Mouse (Mus musculus) embryonic facial prominence, embryonic 10.5 days (tissue): ENCODE measurements around the gene Trpm4. TPM values are rescaled to one million over a fixed set of nuclear protein-coding genes. Genes with fewer than 3 reads are reported as not detected.

Source experiments
- DNase-seq: peaks from one replicate; pipeline ENCODE4 v3.0.0-alpha.2; 2017; ENCODE audit warnings: low spot score
- H3K27ac ChIP-seq: fragments of 300-500 bp; sonication (generic); replicated peaks from 2 replicates; pipeline ENCODE4 v1.5.1; 2016; ENCODE audit warnings: mild to moderate bottlenecking
- H3K27me3 ChIP-seq: fragments of 300-500 bp; sonication (generic); replicated peaks from 2 replicates; pipeline ENCODE4 v1.6.1; 2016; ENCODE audit warnings: low read depth, mild to moderate bottlenecking; ENCODE audit not compliant: poor library complexity, severe bottlenecking
- H3K36me3 ChIP-seq: fragments of 300-500 bp; sonication (generic); replicated peaks from 2 replicates; pipeline ENCODE4 v1.6.1; 2016; ENCODE audit warnings: mild to moderate bottlenecking, moderate library complexity
- H3K4me1 ChIP-seq: fragments of 300-500 bp; sonication (generic); 2 replicates; pipeline ENCODE4 v1.6.1; 2016
- H3K4me3 ChIP-seq: fragments of 300-500 bp; sonication (generic); 2 replicates; pipeline ENCODE4 v1.5.1; 2016; ENCODE audit warnings: mild to moderate bottlenecking, moderate library complexity
- H3K9me3 ChIP-seq: fragments of 300-500 bp; sonication (generic); 2 replicates; pipeline ENCODE4 v1.6.1; 2016; ENCODE audit warnings: mild to moderate bottlenecking
- WGBS: fragments of 180-500 bp; shearing (Covaris S2); methylation state at CpG from one replicate; pipeline ENCODE4 v1.1.7; 2016; 5-methylcytosine and 5-hydroxymethylcytosine counted together
- polyA plus RNA-seq: library from polyadenylated mRNA; unstranded; fragments of >200 nt; fragmentation: Nextera tagmentation; extraction: Ambion mirVana; gene quantifications from 2 replicates; pipeline ENCODE4 v1.2.1, GENCODE M21; 2016

The Trpm4 gene
- polyA plus RNA-seq, 1 experiment from 2014 or later, result 11.3 TPM

DNA sequence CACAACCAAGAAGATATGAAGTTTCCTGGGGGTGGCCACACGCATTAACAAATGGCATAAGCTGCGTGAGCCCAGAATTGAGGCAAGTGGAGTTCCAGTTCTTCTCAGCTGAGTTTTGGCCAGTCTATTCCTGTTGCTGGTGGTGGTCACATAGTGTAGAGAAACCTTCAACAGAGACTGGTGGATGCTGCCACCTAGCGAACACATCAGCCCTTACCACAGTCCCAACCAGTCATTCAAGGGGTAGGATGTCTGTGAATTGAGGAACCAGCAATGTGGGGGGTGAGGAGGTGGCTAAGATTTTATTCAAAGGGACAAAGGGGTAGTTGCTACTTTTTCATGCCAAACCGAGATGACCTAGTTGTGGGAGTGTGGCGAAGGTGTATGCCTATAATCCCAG lies 33.8 kb downstream of the Trpm4 start:
- DNase-seq, result peak; percentile 71
- H3K9me3 ChIP-seq, result no peaks in the 10 kb centered on the region
- no peak overlapping the region for H3K27ac ChIP-seq
- peaks cover 8% of the 10 kb centered on the region; the same call in 1 of the 2 replicates for H3K36me3 ChIP-seq
- H3K4me3 ChIP-seq, result no peak overlapping the region
- 12% methylated on average over 5 of the region's 5 CpGs for WGBS
- peaks cover 4% of the 10 kb centered on the region for H3K4me1 ChIP-seq
- peaks cover 12% of the 10 kb centered on the region for H3K27me3 ChIP-seq

GRCm38 (mm10) chr7:45297563-45297962 lies 36.0 kb downstream of the Trpm4 start:
- Histone ChIP-seq H3K4me1 (no peaks in the 10 kb centered on the region), H3K27me3 (no peaks in the 10 kb centered on the region; the same call in 1 of the 2 replicates), H3K27ac (no peak overlapping the region), H3K36me3 (no peaks in the 10 kb centered on the region), H3K9me3 (no peaks in the 10 kb centered on the region), H3K4me3 (no peak overlapping the region)
- 69% methylated on average over 3 of the region's 3 CpGs for WGBS
- DNase-seq, result no peak

DNA sequence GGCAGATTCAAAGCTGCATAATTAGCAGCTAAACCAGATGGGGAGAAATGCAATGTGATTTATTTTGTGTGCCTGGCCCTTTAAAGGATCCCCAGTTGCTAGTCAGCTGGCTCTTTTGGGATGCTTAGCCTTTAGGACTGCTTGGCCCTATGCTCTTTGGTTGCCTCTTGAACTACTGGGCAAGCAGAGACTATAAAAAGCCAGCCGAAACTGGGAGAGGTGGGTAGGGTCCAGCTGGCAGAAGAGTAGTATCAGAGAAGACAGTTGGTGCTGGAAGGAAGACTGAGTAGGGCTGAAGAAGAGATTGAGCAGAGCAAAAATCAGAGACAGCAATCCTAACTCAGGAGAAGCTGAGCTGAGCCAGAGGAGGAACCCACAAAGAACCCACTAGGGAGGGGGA lies 37.0 kb downstream of the Trpm4 start:
- WGBS, result 84% methylated on average over 1 of the region's 1 CpGs
- Histone ChIP-seq H3K4me3 (no peak overlapping the region), H3K36me3 (no peaks in the 10 kb centered on the region), H3K27ac (no peak overlapping the region), H3K4me1 (no peaks in the 10 kb centered on the region), H3K9me3 (no peaks in the 10 kb centered on the region), H3K27me3 (no peaks in the 10 kb centered on the region; the same call in 1 of the 2 replicates)
- no peak for DNase-seq

DNA sequence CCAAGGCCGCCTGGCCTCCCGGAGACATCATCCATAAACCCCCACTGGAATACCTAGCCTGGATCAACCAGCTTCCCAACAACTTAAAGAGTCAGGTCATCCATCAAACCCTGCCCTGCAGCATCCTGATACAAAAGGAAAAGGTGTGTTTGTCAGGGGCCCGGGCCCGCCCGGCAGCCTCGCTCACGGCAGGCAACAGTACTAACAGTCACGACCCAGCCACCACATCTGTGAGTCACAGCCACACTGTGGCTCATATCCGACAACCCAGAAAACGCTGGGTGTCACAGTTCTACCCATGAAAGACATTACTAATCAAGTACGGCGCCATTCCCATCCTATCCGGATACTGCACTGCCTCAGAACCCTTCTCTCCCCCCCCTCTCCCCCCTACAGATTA lies 47.1 kb downstream of the Trpm4 start:
- WGBS, result 87% methylated on average over 13 of the region's 13 CpGs
- H3K36me3 ChIP-seq, result no peaks in the 10 kb centered on the region
- no peak for DNase-seq

GRCm38 (mm10) chr7:45277136-45277760 lies 56.3 kb downstream of the Trpm4 start, which contains the start of gene Slc6a21:
TSS of gene Slc6a21 (plus strand) at chr7:45277513.
- Histone ChIP-seq H3K4me1 (peaks cover 14% of the 10 kb centered on the region), H3K27me3 (peaks cover 31% of the 10 kb centered on the region), H3K36me3 (no peaks in the 10 kb centered on the region), H3K9me3 (no peaks in the 10 kb centered on the region), H3K4me3 (peak within 1 kb of the TSS; percentile 59), H3K27ac (peak within 1 kb of the TSS; percentile 5; the same call in 1 of the 2 replicates)
- DNase-seq, result peak; percentile 79
- 7% methylated on average over 44 of the region's 44 CpGs for WGBS

More for the DNA sequence above, 47.1 kb downstream of the Trpm4 start:
- H3K9me3 ChIP-seq, result no peaks in the 10 kb centered on the region
- peaks cover 4% of the 10 kb centered on the region; the same call in 1 of the 2 replicates for H3K4me1 ChIP-seq
- H3K4me3 ChIP-seq, result no peak overlapping the region
- H3K27me3 ChIP-seq, result no peaks in the 10 kb centered on the region
- no peak overlapping the region for H3K27ac ChIP-seq

DNA sequence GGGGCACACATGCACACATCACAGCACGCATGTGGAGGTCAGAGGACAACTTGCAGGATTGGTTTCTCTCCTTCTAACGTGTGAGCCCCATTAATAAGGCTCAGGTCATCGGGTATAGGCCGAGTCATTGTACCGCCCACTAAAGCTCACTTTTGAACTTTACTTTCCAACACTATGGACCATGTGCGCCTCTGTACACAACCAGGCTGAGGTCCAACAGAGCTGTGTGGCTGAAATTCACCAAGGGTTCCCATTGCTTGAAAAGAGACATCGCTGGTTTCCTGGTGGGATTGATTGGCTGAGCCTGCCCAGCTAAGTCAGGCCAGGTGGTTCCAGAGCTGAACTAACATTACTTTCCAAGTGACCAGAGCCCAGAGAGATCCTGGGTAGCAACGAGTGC lies 59.9 kb downstream of the Trpm4 start:
- DNase-seq, result no peak
- 88% methylated on average over 8 of the region's 8 CpGs for WGBS
- Histone ChIP-seq H3K36me3 (no peaks in the 10 kb centered on the region), H3K4me3 (no peak overlapping the region), H3K27ac (no peak overlapping the region), H3K9me3 (no peaks in the 10 kb centered on the region), H3K4me1 (peaks cover 10% of the 10 kb centered on the region), H3K27me3 (peaks cover 30% of the 10 kb centered on the region)

GRCm38 (mm10) chr7:45272786-45273412 lies 60.7 kb downstream of the Trpm4 start:
- Histone ChIP-seq H3K27me3 (peaks cover 33% of the 10 kb centered on the region), H3K4me3 (no peak overlapping the region), H3K27ac (no peak overlapping the region), H3K36me3 (no peaks in the 10 kb centered on the region), H3K4me1 (peaks cover 14% of the 10 kb centered on the region), H3K9me3 (no peaks in the 10 kb centered on the region)
- WGBS, result 72% methylated on average over 10 of the region's 10 CpGs
- DNase-seq, result no peak

GRCm38 (mm10) chr7:45265518-45265917 lies 68.1 kb downstream of the Trpm4 start:
- no peak overlapping the region for H3K27ac ChIP-seq
- DNase-seq, result no peak
- peaks cover 16% of the 10 kb centered on the region for H3K4me1 ChIP-seq
- H3K9me3 ChIP-seq, result no peaks in the 10 kb centered on the region
- no peak overlapping the region for H3K4me3 ChIP-seq
- WGBS, result 70% methylated on average over 1 of the region's 1 CpGs
- peaks cover 19% of the 10 kb centered on the region for H3K27me3 ChIP-seq
- no peaks in the 10 kb centered on the region for H3K36me3 ChIP-seq

- peaks cover 14% of the 10 kb centered on the region for H3K27me3 ChIP-seq
- H3K27ac ChIP-seq, result no peak overlapping the region
- H3K4me1 ChIP-seq, result peaks cover 16% of the 10 kb centered on the region
- no peak overlapping the region for H3K4me3 ChIP-seq
- no peak for DNase-seq
- H3K36me3 ChIP-seq, result no peaks in the 10 kb centered on the region
- H3K9me3 ChIP-seq, result no peaks in the 10 kb centered on the region
- 80% methylated on average over 3 of the region's 3 CpGs for WGBS
These were observed 69.2 kb downstream of the Trpm4 start for GRCm38 (mm10) chr7:45264348-45264747.

DNA sequence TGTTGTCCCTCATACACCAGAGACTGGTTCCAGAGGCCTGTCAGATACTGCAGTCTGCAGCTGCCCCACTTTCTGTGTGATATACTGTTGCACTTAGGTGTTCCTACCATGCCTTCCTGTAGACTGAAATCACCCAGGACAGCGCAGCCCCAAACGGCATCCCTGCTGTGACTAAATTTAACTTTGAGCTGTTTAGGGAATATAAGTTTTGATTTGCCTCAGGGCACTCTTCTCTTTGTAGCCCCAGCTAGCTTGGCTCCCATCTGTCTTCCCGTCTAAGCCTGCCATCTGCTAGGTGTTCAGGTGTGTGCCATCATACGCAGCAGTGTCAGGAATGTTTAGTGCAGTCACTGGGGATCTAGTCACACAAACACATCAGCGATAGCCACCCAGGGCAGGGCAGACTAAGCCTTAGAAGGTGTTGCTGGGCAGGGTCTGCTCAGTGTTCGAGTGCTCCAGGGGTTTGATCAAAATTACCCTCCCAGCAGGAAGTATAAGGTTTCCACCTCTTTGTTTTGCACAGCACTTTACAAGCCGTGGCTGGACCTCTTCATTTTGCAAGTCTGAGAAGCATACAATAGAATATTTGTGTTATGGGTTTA lies 70.5 kb downstream of the Trpm4 start:
- H3K4me3 ChIP-seq, result no peak overlapping the region
- no peak for DNase-seq
- peaks cover 7% of the 10 kb centered on the region for H3K27me3 ChIP-seq
- no peak overlapping the region for H3K27ac ChIP-seq
- WGBS, result 59% methylated on average over 7 of the region's 7 CpGs
- H3K36me3 ChIP-seq, result no peaks in the 10 kb centered on the region
- H3K9me3 ChIP-seq, result no peaks in the 10 kb centered on the region
- peaks cover 14% of the 10 kb centered on the region for H3K4me1 ChIP-seq

DNA sequence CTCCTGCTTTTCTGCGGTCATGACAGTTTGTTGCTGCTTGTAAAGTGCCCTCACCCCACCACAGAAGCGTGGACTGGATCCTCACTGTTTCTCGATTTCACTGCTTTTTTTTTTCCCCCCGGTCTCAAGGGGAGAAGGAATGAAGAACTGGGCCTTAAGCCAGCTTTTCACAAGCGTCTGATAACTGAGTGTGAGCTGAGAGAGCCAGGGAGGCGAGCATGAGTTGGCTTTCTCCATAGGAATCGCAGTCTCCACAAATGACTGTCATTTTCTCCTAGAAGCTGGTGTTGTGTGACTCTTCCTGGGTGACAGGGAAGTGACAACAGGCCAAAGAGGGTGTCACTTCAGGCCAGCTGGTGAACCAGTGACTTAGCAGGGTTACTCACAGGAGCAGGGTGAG lies 71.3 kb downstream of the Trpm4 start:
- Histone ChIP-seq H3K9me3 (no peaks in the 10 kb centered on the region), H3K27ac (no peak overlapping the region), H3K4me1 (peaks cover 13% of the 10 kb centered on the region), H3K36me3 (no peaks in the 10 kb centered on the region), H3K27me3 (0 out of 2 replicates have a peak, but pooled peaks cover 5% of the 10 kb centered on the region), H3K4me3 (no peak overlapping the region)
- 76% methylated on average over 7 of the region's 7 CpGs for WGBS
- no peak for DNase-seq

- H3K27ac ChIP-seq, result no peak overlapping the region
- H3K27me3 ChIP-seq, result 0 out of 2 replicates have a peak, but pooled peaks cover 9% of the 10 kb centered on the region
- no peak for DNase-seq
- H3K4me3 ChIP-seq, result no peak overlapping the region
- peaks cover 16% of the 10 kb centered on the region for H3K4me1 ChIP-seq
- WGBS, result 82% methylated on average over 8 of the region's 8 CpGs
- H3K9me3 ChIP-seq, result no peaks in the 10 kb centered on the region
- no peaks in the 10 kb centered on the region for H3K36me3 ChIP-seq
These were observed 74.3 kb downstream of the Trpm4 start for GRCm38 (mm10) chr7:45259281-45259680.
